Mouse (Mus musculus): ENCODE measurements at regions not wholly inside any gene's neighbourhood (a gene's known extent, or its start where the extent isn't known, plus 50 kb on each side); places are given as distances from the start of the nearest gene placed in this dataset.

- TF ChIP-seq EP300 (optimal IDR thresholded peaks at IDR 0.05), result no peak
- H3K4me2 ChIP-seq (replicated peaks; ENCODE audit: low read depth), result no peak overlapping the region
- H3K27ac ChIP-seq (replicated peaks), result no peak overlapping the region
- WGBS, result 73% methylated on average over 6 of the region's 6 CpGs
- no peaks in the 10 kb centered on the region for H3K27me3 ChIP-seq (ENCODE audit: control insufficient read depth, insufficient read depth, low read length)
- no peaks in the 10 kb centered on the region for H3K4me1 ChIP-seq (replicated peaks; ENCODE audit: control insufficient read depth, insufficient read depth)
- no peaks in the 10 kb centered on the region for H3K9me3 ChIP-seq (ENCODE audit: control insufficient read depth, low read length)
- ATAC-seq (ENCODE audit: low FRiP score, low TSS enrichment), result no peak
- H3K36me3 ChIP-seq (ENCODE audit: control insufficient read depth, insufficient read depth, low read length), result no peaks in the 10 kb centered on the region
- no peak overlapping the region for H3K4me3 ChIP-seq (ENCODE audit: low read depth, low read length)
- H3K9ac ChIP-seq (ENCODE audit: low read length), result no peak overlapping the region
- DNase-seq (ENCODE audit: low spot score), result no peak
These were observed 620.8 kb downstream of the Sqor start for GRCm38 (mm10) chr2:123385622-123386418.

- DNase-seq (ENCODE audit: low spot score) (no peak), ATAC-seq (ENCODE audit: low FRiP score, low TSS enrichment) (no peak)
- TF ChIP-seq CTCF (IDR thresholded peaks at IDR 0.05; ENCODE audit: low read depth), result no peak
- no peak for TF ChIP-seq EP300 (optimal IDR thresholded peaks at IDR 0.05)
- WGBS, result 47% methylated on average over 7 of the region's 7 CpGs
- no peaks in the 10 kb centered on the region for H3K4me1 ChIP-seq (replicated peaks; ENCODE audit: control insufficient read depth, insufficient read depth)
- no peaks in the 10 kb centered on the region for H3K9me3 ChIP-seq (ENCODE audit: control insufficient read depth, low read length)
- H3K36me3 ChIP-seq (ENCODE audit: control insufficient read depth, insufficient read depth, low read length), result no peaks in the 10 kb centered on the region
- H3K9ac ChIP-seq (ENCODE audit: low read length), result no peak overlapping the region
- no peak overlapping the region for H3K4me3 ChIP-seq (ENCODE audit: low read depth, low read length)
- no peak overlapping the region for H3K27ac ChIP-seq (replicated peaks)
- no peaks in the 10 kb centered on the region for H3K27me3 ChIP-seq (ENCODE audit: control insufficient read depth, insufficient read depth, low read length)
- no peak overlapping the region for H3K4me2 ChIP-seq (replicated peaks; ENCODE audit: low read depth)
These were observed 622.0 kb downstream of the Sqor start for GRCm38 (mm10) chr2:123386773-123387604.

- Histone ChIP-seq H3K27ac (replicated peaks) (no peak overlapping the region), H3K36me3 (ENCODE audit: control insufficient read depth, insufficient read depth, low read length) (no peaks in the 10 kb centered on the region), H3K9me3 (ENCODE audit: control insufficient read depth, low read length) (no peaks in the 10 kb centered on the region), H3K9ac (ENCODE audit: low read length) (no peak overlapping the region), H3K4me3 (ENCODE audit: low read depth, low read length) (no peak overlapping the region), H3K4me1 (replicated peaks; ENCODE audit: control insufficient read depth, insufficient read depth) (no peaks in the 10 kb centered on the region), H3K27me3 (ENCODE audit: control insufficient read depth, insufficient read depth, low read length) (no peaks in the 10 kb centered on the region), H3K4me2 (replicated peaks; ENCODE audit: low read depth) (no peak overlapping the region)
- ATAC-seq (ENCODE audit: low FRiP score, low TSS enrichment) (no peak), DNase-seq (ENCODE audit: low spot score) (no peak)
- TF ChIP-seq EP300 (optimal IDR thresholded peaks at IDR 0.05), result no peak
- TF ChIP-seq CTCF (IDR thresholded peaks at IDR 0.05; ENCODE audit: low read depth), result no peak
- 71% methylated on average over 1 of the region's 1 CpGs for WGBS
These were observed 625.9 kb downstream of the Sqor start for GRCm38 (mm10) chr2:123390981-123391380.

- no peaks in the 10 kb centered on the region for H3K9me3 ChIP-seq (ENCODE audit: control insufficient read depth, low read length)
- TF ChIP-seq EP300 (optimal IDR thresholded peaks at IDR 0.05) (no peak), CTCF (IDR thresholded peaks at IDR 0.05; ENCODE audit: low read depth) (no peak)
- no peaks in the 10 kb centered on the region for H3K4me1 ChIP-seq (replicated peaks; ENCODE audit: control insufficient read depth, insufficient read depth)
- no peak overlapping the region for H3K4me2 ChIP-seq (replicated peaks; ENCODE audit: low read depth)
- WGBS, result 88% methylated on average over 3 of the region's 3 CpGs
- H3K36me3 ChIP-seq (ENCODE audit: control insufficient read depth, insufficient read depth, low read length), result no peaks in the 10 kb centered on the region
- DNase-seq (ENCODE audit: low spot score) (no peak), ATAC-seq (ENCODE audit: low FRiP score, low TSS enrichment) (no peak)
- H3K27me3 ChIP-seq (ENCODE audit: control insufficient read depth, insufficient read depth, low read length), result no peaks in the 10 kb centered on the region
- no peak overlapping the region for H3K27ac ChIP-seq (replicated peaks)
- H3K9ac ChIP-seq (ENCODE audit: low read length), result no peak overlapping the region
- H3K4me3 ChIP-seq (ENCODE audit: low read depth, low read length), result no peak overlapping the region
These were observed 629.3 kb downstream of the Sqor start for GRCm38 (mm10) chr2:123394296-123394695.

- Histone ChIP-seq H3K27me3 (ENCODE audit: control insufficient read depth, insufficient read depth, low read length) (no peaks in the 10 kb centered on the region), H3K36me3 (ENCODE audit: control insufficient read depth, insufficient read depth, low read length) (no peaks in the 10 kb centered on the region), H3K27ac (replicated peaks) (no peak overlapping the region), H3K9me3 (ENCODE audit: control insufficient read depth, low read length) (no peaks in the 10 kb centered on the region), H3K4me3 (ENCODE audit: low read depth, low read length) (no peak overlapping the region), H3K9ac (ENCODE audit: low read length) (no peak overlapping the region), H3K4me1 (replicated peaks; ENCODE audit: control insufficient read depth, insufficient read depth) (no peaks in the 10 kb centered on the region), H3K4me2 (replicated peaks; ENCODE audit: low read depth) (no peak overlapping the region)
- DNase-seq (ENCODE audit: low spot score) (no peak), ATAC-seq (ENCODE audit: low FRiP score, low TSS enrichment) (no peak)
- no peak for TF ChIP-seq CTCF (IDR thresholded peaks at IDR 0.05; ENCODE audit: low read depth)
- TF ChIP-seq EP300 (optimal IDR thresholded peaks at IDR 0.05), result no peak
- WGBS, result 65% methylated on average over 1 of the region's 1 CpGs
These were observed 632.5 kb downstream of the Sqor start for GRCm38 (mm10) chr2:123397551-123397950.

- no peak for TF ChIP-seq EP300 (optimal IDR thresholded peaks at IDR 0.05)
- no peak for TF ChIP-seq CTCF (IDR thresholded peaks at IDR 0.05; ENCODE audit: low read depth)
- Histone ChIP-seq H3K4me1 (replicated peaks; ENCODE audit: control insufficient read depth, insufficient read depth) (no peaks in the 10 kb centered on the region), H3K36me3 (ENCODE audit: control insufficient read depth, insufficient read depth, low read length) (no peaks in the 10 kb centered on the region), H3K4me3 (ENCODE audit: low read depth, low read length) (no peak overlapping the region), H3K9ac (ENCODE audit: low read length) (no peak overlapping the region), H3K9me3 (ENCODE audit: control insufficient read depth, low read length) (no peaks in the 10 kb centered on the region), H3K27me3 (ENCODE audit: control insufficient read depth, insufficient read depth, low read length) (no peaks in the 10 kb centered on the region), H3K27ac (replicated peaks) (no peak overlapping the region), H3K4me2 (replicated peaks; ENCODE audit: low read depth) (no peak overlapping the region)
- no peak for ATAC-seq (ENCODE audit: low FRiP score, low TSS enrichment)
- DNase-seq (ENCODE audit: low spot score), result no peak
These were observed 636.0 kb downstream of the Sqor start for GRCm38 (mm10) chr2:123401064-123401463.
